Mouse (Mus musculus) testis, adult 2 months (tissue): ENCODE results near the gene Canx.

Source experiments
- CTCF ChIP-seq: fragments of 200-500 bp; IDR thresholded peaks from 2 replicates; pipeline ENCODE4 v1.5.1; 2012; ENCODE audit warnings: low read depth, mild to moderate bottlenecking, inconsistent platforms, low read length, moderate library complexity; ENCODE audit not compliant: control insufficient read depth, insufficient read depth, insufficient replicate concordance
- POLR2A ChIP-seq: fragments of 200-500 bp; IDR thresholded peaks from 2 replicates; pipeline ENCODE4 v1.6.1; 2012; ENCODE audit warnings: low read depth, mild to moderate bottlenecking, inconsistent platforms, low read length, moderate library complexity; ENCODE audit not compliant: control insufficient read depth

GRCm38 (mm10) chr11:50371399-50371841, 45.9 kb upstream of the Canx start:
- TF ChIP-seq CTCF (no peak; the same call in 1 of the 2 replicates), POLR2A (0 out of 2 replicates have a peak, but pooled peaks have one; percentile 45)
